Mouse (Mus musculus) cerebellum, adult 9-10 months (tissue): ENCODE data around the gene BC034090.

Experiments used
- DNase-seq: peaks from one replicate; pipeline ENCODE4 v3.0.0; 2022

BC034090 gene

GRCm38 (mm10) chr1:155215066-155215764, 29.0 kb downstream of the BC034090 start:
- DNase-seq, result no peak

DNA sequence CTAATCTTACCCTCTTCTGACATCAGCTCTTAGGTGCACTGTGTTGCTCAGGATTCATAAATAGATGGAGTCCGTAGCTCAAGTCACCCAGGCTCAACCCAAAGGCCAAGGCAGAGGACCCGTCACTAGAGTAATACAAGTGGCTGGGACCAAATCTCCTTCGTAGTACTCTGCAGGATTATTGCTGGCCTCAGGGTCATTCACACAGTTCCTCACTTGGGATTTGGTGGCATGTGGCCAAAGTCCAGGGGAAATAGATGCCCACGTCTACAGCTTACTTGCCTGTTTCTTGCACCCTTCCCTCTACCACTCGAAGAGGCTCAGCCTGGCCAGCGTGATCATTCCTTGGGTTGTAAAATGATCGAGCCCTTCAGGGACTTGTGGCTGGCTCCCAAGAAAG, 30.3 kb downstream of the BC034090 start:
- no peak for DNase-seq

DNA sequence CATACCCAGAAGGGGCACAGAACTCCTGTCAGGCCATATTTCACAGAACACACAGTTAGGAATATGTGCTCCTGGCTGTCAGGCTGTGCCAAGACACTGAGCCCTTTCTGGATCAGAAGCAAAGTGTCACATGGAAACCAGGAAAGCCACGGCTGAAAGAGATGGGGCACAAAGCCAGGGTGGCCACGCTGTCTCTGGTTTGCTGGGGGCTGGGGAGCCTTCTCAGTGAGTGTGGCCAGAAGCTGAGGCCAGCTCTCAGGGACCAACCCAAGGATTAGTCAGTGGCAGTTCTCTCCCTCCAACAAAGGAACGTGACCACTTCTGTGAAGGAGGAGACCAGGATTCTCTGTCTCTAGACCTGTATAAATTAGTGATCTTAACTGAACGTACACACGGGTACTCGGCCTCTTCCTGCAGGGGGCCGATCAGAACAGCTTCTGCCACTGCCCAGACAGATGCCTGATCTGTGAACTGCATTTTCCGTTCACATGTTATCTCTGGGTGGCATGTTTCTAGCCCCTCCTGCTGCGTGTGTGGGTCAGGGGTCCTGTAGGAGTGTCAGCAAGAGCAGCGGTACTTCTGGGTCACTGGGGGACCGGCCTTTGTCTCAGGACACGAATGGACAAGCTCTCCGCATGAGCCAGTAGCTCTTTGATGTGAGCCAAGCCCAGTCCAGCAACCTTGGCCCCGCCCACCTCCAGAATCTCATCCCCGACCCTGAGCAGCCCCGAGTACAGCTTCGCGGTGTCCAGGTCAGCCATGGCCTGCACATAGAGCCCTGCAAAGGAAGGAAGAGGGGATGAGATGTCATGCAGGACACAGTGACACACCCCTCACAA, 31.1 kb downstream of the BC034090 start:
- DNase-seq, result no peak

- no peak for DNase-seq
These were observed 31.8 kb downstream of the BC034090 start for GRCm38 (mm10) chr1:155212493-155212892.

DNA sequence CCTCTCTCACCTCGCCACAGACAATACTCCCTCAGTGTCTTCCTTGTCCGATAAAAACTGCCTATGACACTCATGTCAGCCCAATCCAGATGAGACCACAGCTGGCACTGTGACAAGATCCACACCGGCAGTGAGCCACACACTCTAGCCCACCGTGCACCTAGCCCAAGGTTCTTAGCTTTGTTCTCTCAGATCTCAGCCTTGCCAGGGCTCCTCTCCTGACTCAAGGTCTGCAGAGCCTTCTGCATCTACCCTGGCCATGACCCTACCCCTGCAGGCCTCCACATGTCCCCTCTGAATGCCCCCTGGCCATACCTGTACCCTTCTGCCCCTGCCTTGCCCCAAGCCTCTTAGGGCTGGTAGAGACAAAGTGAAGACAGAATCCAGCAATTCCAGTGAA, 32.2 kb downstream of the BC034090 start:
- DNase-seq, result no peak

- DNase-seq, result no peak
These were observed 33.2 kb downstream of the BC034090 start for GRCm38 (mm10) chr1:155211017-155211416.

GRCm38 (mm10) chr1:155210011-155210763, 34.1 kb downstream of the BC034090 start:
- peak; percentile 77 for DNase-seq

DNA sequence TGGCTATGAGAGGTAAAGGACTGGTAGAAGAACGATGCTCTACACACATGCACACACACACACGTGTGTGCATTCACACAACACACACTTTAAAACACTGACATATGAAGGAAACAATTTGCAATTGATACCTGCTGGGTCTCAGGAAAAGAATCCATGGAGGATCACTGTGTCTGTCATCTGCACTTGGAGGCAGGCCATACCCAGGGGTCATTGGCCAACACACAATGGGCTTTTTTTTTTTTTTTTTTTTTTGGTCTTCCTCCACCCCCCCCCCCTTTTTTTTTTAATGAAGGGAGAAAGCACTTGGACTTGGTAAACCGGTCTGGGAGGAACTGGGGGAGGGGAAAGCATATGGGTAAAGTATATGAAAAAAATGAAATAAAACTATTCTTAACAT, 36.4 kb downstream of the BC034090 start:
- no peak for DNase-seq

GRCm38 (mm10) chr1:155205822-155206660, 38.2 kb downstream of the BC034090 start:
- DNase-seq, result no peak

GRCm38 (mm10) chr1:155205311-155205710, 38.9 kb downstream of the BC034090 start:
- peak; percentile 31 for DNase-seq

- DNase-seq, result peak; percentile 82
These were observed 39.6 kb downstream of the BC034090 start for GRCm38 (mm10) chr1:155204560-155205162.

DNA sequence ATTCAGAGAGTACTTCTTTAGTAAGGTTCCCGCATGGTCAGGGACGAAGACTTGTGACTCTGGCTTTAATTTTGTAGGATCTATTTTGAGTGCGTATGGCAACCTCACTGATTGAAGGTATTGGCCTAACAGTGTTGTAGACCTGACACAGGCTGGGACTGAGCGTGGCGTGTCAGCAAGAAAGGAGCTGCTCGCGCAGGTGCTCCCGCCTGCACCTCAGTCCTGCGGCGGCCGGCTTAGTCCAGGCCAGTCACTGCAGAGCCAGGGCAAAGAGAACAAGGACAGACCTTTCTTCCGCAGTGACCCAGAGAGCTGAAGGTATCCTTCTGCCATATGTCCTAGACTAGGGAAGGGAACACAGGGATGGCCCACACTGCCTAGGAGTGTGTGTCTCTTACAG, 40.3 kb downstream of the BC034090 start:
- DNase-seq, result no peak

GRCm38 (mm10) chr1:155203101-155203500, 41.1 kb downstream of the BC034090 start:
- DNase-seq, result no peak

- DNase-seq, result no peak
These were observed 41.8 kb downstream of the BC034090 start for GRCm38 (mm10) chr1:155202472-155202871.

DNA sequence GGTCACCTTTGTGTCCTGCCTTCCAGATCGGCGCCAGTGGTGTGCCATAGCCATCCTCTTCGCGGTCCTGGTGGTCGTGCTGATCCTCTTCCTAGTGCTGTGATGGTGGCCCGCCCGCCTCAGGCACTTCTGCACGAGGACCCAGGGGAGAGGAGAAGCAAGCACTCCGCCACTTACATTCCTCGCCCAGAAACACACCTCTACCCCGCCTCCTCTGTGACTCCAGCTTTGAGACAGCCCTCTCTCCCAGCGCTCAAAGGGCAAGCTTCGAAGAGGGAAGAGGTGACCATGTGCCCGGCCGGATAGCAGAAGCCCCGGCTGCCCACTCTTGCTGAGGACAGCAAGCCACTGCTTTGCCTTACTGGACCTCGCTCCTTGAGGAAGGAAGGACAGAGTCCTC, 42.3 kb downstream of the BC034090 start:
- no peak for DNase-seq

GRCm38 (mm10) chr1:155201373-155201879, 42.8 kb downstream of the BC034090 start:
- no peak for DNase-seq

DNA sequence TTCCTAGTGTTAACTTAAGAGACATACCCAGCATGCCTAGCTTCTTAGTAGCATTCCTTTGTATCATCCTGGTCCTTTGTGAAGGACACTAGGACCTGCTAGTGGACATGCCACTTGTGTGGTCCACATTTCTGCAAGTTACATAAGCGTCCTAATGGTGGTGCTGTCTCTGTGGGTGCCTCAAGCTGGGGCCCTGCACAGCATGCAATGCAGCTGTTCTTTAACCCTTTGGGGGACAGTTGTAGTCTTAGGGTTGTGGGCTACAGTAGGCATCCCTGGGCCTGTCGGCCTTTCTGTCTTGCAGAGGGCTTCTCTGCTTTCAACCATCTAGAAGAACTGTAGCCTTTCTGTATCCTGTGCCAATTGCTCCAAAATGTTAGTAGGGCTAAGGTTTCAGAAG, 43.3 kb downstream of the BC034090 start:
- DNase-seq, result no peak

GRCm38 (mm10) chr1:155199522-155199921, 44.7 kb downstream of the BC034090 start:
- DNase-seq, result no peak

GRCm38 (mm10) chr1:155196691-155197090, 47.6 kb downstream of the BC034090 start:
- no peak for DNase-seq

- DNase-seq, result peak; percentile 75
These were observed 51.4 kb downstream of the BC034090 start for GRCm38 (mm10) chr1:155192805-155193368.

GRCm38 (mm10) chr1:155191671-155192070, 52.6 kb downstream of the BC034090 start:
- peak; percentile 77 for DNase-seq

DNA sequence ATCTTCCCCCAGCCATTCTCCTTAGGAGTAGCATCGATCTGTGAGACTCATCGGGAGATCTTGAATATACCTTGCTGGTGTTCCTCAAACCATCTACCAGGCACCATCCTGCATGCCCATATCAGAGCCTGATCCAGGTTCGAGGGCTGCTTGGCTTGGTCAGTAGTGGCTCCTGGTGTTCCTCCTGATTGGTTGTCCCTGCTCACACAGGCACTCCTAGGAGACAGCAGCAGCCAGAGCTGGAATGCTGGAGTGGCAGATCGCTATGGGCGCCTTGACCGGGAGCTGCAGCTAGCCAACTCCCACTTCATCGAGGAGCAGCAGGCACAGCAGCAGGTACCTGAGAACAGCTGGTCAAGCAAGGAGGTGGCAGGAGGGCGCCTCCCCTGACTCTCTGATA, 53.0 kb downstream of the BC034090 start:
- no peak for DNase-seq
